Mouse (Mus musculus) MEL-GATA-1-ER (cell line): Measurements from ENCODE around the gene BC004004.
A peak's percentile ranks its signal among the peaks of the same experiment; 100 is the strongest.

ENCODE experiments used
- DNase-seq: peaks from one replicate; pipeline ENCODE4 v3.0.0-alpha.2; 2012; ENCODE audit warnings: low read depth; ENCODE audit errors: extremely low read depth

BC004004 gene

GRCm38 (mm10) chr17:29321765-29322602 lies 53.4 kb downstream of the BC004004 start:
- no peak for DNase-seq

DNA sequence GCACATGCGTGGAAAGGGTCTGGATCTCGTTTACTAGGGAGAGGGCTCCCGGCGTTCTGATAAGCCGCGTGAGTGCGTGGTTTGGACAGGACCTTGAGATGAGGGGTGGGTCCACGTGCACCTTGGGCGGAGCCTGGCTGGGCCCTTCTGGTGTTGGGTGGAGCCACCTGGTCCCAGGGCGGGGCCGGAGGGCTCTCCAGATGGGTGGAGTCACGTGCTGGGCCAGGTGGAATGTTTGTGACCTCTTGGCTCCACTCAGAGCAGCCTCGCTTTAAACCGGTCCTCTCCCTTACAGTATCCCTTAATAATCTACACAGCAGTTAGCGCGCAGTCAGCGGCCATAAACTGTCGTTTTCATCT lies 54.0 kb downstream of the BC004004 start:
- DNase-seq = no peak

DNA sequence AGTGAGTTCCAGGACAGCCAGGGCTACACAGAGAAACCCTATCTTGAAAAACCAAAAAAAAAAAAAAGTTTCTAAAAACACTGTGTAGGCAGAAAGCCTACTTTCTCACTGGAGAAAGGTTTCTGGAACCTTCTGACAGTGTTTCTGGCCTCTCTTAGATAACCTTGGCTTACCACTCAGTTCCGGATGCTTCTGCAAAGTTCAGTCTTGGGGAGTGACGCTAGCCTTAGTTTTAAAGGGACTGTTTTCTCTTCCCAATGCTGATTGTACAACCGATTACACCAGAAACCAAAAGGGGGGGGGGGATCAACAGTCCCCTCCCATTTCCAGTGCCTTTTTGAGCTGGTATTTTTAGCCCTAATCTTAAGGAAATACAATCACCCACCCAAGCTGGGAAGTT lies 55.0 kb downstream of the BC004004 start:
- DNase-seq = peak; percentile 54

DNA sequence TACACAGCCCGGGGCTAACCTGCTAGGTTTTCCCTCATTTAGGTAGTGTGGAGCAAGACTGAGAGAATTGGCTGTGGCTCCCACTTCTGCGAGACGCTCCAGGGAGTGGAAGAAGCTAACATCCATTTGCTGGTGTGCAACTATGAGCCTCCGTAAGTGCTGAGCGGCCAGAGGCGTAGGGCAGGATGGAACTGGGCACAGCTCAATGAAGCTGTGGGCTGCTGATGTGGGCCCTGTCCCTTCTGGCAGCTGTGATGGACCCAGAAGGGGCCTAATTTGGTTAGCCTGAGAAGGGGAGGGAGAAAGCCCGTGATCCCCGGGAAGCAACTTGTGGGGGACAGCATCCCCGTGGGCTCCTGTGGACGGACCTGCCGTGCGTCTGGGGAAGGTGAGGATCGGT lies 57.2 kb downstream of the BC004004 start:
- DNase-seq = no peak

GRCm38 (mm10) chr17:29326531-29327529 lies 58.2 kb downstream of the BC004004 start:
- DNase-seq = no peak

GRCm38 (mm10) chr17:29327691-29328090 lies 59.1 kb downstream of the BC004004 start:
- no peak for DNase-seq

GRCm38 (mm10) chr17:29330221-29330620 lies 61.6 kb downstream of the BC004004 start:
- no peak for DNase-seq

DNA sequence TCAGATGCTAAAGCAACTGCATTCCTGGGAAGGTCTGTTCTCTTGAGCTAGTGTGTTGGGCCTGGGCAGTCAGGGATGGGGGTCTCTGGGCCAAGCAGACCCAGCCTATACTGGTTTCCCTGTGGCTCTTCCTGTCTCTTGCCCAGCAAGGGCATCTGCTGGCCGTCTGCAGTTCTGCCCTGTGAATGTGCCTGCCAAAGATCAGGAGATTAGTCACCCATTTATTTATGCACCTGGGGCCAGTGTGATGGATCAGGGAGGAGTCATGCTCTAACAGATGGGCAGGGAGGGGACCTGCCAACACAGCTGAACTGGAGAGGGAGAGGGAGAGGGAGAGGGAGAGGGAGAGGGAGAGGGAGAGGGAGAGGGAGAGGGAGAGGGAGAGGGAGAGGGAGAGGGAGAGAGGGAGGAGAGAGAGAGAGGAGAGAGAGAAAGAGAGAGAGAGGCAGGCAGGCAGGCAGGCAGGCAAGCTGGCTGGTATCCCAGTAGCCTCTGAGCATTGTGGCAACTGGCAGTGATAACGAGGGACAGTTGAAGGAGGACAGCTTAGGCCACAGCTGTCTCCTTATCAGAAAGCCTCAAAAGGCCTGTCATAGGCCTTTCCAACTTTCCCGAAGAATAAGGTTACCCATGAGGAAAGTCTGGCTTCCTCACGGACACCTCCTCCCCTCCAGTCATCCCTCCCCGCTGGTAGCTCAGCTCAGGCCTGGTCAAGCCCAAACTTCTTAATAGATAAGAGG lies 62.3 kb downstream of the BC004004 start:
- DNase-seq = no peak

DNA sequence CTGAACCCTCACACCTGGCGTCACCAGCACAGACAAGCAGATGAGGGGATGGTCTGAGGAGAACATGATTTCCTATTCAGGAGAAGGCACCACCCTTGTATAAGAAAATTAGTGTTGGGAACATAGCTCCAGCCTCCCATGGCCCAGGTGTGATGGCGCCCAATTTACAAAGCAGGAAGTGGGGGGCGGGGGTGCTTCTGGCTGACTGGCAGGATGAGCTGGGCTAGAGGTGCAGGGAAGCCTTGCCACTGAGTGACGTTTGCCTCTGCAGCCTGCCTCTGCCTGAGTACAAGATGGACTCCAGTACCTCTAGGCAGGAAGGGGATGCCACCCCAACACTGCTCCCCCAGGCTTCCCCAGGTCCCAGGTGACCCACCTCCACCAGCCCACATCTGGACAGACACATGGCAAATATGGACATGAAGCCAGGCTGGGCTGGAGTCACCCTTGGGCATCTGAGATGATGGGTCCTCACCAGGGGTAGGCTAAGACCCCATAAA lies 63.6 kb downstream of the BC004004 start:
- DNase-seq = no peak

GRCm38 (mm10) chr17:29336266-29336990 lies 67.8 kb downstream of the BC004004 start:
- no peak for DNase-seq

DNA sequence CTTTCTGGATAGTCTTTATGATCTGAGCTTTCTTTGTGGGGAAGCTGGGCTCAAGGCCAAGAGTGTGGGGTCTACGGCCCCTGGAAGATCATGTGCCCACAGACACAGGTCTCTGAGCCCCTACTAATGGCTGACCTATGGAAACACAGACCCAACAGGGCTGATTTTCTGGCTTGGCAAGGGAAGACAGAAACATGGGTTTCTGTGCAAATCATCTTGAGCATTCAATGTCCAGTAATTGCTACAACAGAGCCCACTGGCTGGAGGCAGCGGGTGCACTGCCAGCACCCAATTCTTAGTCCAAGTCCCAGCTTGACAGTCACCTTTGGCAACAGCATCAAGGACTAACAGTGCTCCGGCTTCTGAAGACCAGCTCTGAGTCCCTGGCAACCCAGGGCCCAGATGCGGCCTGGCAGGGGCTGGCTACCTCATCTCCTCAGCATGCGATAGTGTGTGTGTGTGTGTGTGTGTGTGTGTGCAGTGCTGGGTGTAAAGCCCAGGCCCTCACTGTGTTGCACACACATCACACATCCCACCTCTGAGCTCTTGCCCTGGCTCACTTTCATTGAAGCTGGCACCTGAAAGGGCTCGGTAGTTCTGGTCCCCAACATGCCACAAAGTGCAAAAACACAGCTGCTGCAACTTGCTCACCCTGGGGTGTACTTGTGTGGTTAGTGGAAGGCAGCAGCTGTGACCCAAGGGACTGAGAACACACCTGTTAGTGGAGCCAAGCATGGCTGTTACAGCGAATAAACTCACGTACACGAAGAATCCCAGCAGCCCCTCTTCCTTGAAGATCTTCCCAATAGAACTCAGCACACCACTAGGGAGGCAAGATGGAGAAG lies 69.6 kb downstream of the BC004004 start:
- no peak for DNase-seq

DNA sequence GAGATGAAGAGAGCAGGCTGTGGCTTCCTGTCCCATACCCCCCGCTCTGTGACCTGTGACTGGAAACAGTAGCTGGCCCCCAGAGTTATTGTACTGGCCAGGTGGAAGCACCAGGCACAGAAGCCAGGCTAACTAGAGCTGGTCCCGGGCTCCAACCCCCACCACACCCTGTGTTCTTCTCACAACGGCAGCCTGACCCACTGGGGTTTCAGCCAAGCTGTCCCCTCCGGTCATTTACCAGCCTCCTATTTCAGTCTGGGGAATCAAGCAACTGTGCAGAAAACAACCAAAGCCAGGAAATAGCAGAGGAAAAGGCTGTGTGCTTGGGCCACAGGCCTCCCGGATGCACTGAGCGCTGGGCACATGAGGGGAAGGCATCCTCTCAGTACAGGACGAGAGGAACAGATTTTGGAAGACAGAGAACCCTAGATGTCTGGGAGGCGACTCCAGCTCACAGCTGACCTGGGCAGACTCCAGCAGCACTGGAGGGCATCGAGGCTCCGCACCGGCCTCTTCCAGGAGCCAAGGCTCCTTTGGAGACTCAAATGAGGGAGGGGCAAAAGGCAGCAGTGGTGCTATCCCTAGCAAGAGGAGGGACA lies 70.7 kb downstream of the BC004004 start:
- no peak for DNase-seq

DNA sequence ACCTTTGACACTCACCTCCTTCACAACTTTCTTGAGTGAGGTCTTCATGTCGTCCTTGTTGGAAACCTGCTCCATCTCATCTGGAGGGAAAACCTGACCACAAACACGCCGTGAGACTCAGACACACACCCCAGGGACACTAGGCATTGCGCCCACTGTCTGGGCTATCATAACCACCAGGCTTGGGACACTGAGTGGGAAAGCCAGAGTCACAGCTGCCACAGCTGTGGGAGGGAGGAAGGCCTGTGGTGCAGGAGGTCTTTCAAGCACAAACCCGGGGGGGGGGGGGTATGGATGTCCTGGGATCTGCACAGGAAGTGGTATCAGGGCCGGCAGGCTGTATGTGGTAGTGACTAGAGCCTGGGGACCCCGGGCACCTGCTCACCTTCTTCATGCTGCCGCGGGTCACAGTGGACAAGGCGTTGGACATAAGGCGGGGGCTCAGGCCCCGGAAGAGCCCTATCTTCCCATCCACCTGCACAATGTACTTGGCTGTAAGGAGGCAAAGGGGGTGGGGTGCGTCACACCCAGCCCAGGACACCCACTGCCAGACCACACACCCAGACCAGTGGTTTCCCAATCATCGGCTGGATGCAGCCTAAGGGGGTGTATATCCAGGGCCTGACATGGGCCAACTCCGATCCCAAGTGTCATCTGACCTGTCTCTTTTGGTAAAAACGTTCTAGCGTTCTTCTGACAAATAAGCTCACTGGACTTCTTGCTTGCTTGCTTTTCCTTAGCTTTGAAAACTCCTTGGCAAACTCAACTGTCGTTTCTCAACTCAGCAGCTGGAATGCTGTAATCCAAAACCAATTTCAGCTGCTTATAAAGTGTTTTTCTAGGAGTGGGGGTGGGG lies 72.0 kb downstream of the BC004004 start:
- no peak for DNase-seq

DNA sequence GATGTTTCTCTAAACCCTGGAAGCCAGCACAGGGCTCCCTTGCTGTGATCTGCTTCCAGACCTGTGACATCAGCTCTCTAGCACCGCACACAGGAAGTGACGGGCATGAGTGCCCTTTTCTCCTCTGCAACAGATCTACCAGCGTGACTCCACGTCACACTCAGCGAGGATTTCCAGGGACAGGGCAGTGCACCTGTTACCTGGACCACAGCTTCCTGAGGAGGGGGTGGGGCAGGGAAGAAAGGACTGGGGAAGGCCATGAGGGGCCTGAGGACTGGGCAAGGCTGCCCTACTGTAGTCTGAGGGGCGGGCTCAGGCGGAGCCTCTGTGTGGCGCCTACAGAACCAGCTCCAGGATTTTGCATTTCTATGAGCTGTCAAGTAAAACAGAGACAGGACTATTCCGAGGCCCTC lies 73.0 kb downstream of the BC004004 start:
- no peak for DNase-seq

- DNase-seq = no peak
Measured at GRCm38 (mm10) chr17:29342010-29342910, 73.7 kb downstream of the BC004004 start.

- no peak for DNase-seq
Measured at GRCm38 (mm10) chr17:29343241-29343640, 74.7 kb downstream of the BC004004 start.

GRCm38 (mm10) chr17:29345272-29345671 lies 76.7 kb downstream of the BC004004 start:
- DNase-seq = no peak
